Mouse (Mus musculus): ENCODE results near the gene Camk1d. TPM values are rescaled to one million over a fixed set of nuclear protein-coding genes. Genes with fewer than 3 reads are reported as not detected.

Gene Camk1d
- polyA plus RNA-seq, 1 experiment = 9.8 TPM

DNA sequence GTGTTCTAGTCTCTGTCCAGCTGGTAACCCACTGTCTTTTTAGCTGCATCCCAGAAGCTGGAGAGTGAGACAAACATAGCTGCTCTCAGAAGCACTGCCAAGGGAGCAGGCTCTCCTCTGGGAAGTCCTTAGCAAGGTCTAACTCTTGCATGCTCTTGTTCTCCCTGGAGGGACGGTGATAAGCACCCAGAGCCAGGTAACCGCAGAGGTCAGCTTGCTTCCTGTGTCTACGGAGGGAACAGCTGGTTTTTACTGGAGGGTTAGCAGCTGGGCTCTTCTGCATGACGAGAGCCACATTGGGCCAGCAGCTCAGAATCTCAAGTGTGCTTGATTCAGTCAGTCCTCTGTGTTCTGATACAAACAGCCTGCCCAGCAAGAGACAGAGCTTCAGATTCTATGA is 425.7 kb downstream of the Camk1d start:
- WGBS = 49% methylated on average over 4 of the region's 4 CpGs
- no peaks in the 10 kb centered on the region for H3K4me1 ChIP-seq (ENCODE audit: control insufficient read depth, insufficient read depth, low read length)
- H3K4me3 ChIP-seq (replicated peaks; ENCODE audit: control insufficient read depth, low read depth, low read length) = no peak overlapping the region
- no peak overlapping the region for H3K27ac ChIP-seq (ENCODE audit: control insufficient read depth, insufficient read depth, low read depth, low read length, poor library complexity)
- TF ChIP-seq CTCF (IDR thresholded peaks at IDR 0.05; ENCODE audit: control insufficient read depth, insufficient read depth, low read length) = no peak
- no peak for TF ChIP-seq POLR2A (IDR thresholded peaks at IDR 0.05; ENCODE audit: borderline replicate concordance, control insufficient read depth, low read depth, low read length)

DNA sequence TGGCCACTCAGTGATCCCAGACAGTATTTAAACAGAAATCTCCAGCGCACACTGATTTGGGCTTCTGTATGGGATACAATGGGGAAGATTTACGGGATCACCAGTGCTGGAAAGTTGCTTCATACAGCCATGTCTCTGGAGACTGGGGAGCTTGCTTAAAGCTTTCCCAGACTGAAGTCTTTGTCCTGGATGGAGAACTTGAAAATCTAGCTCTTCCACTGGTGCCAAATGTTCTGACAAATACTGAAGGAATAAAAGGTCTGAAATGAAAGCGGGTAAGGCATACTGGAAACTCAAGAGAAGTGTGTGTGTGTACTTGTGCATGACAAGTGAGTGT is 427.3 kb downstream of the Camk1d start:
- Histone ChIP-seq H3K27ac (ENCODE audit: control insufficient read depth, insufficient read depth, low read depth, low read length, poor library complexity) (no peak overlapping the region), H3K4me3 (replicated peaks; ENCODE audit: control insufficient read depth, low read depth, low read length) (no peak overlapping the region), H3K4me1 (ENCODE audit: control insufficient read depth, insufficient read depth, low read length) (no peaks in the 10 kb centered on the region)
- WGBS = 84% methylated on average over 3 of the region's 3 CpGs
- no peak for TF ChIP-seq POLR2A (IDR thresholded peaks at IDR 0.05; ENCODE audit: borderline replicate concordance, control insufficient read depth, low read depth, low read length)
- TF ChIP-seq CTCF (IDR thresholded peaks at IDR 0.05; ENCODE audit: control insufficient read depth, insufficient read depth, low read length) = no peak

- WGBS = 61% methylated on average over 5 of the region's 5 CpGs
- Histone ChIP-seq H3K4me3 (replicated peaks; ENCODE audit: control insufficient read depth, low read depth, low read length) (no peak overlapping the region), H3K4me1 (ENCODE audit: control insufficient read depth, insufficient read depth, low read length) (no peaks in the 10 kb centered on the region), H3K27ac (ENCODE audit: control insufficient read depth, insufficient read depth, low read depth, low read length, poor library complexity) (no peak overlapping the region)
- TF ChIP-seq CTCF (IDR thresholded peaks at IDR 0.05; ENCODE audit: control insufficient read depth, insufficient read depth, low read length) (no peak), POLR2A (IDR thresholded peaks at IDR 0.05; ENCODE audit: borderline replicate concordance, control insufficient read depth, low read depth, low read length) (no peak)
Observed at GRCm38 (mm10) chr2:5286189-5287043, 427.9 kb downstream of the Camk1d start.

DNA sequence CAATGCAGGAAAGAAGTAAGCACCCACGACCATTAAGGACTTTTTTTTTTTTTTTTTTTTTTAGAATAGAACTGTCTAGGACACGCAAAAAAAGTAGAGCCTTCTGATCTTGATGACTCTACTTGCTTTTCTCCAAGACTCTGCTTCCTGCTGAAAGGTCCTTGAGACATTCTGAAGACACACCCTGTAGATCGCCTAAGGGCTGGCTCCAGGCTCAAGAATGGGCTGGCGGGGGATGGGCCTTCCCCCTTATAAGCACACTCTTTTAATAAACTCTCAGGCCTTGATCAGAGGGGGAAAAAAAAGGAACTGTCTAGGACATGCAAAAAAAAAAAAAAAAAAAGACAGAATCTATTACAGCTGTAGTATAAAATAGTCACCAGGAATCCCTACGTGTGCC is 430.0 kb downstream of the Camk1d start:
- Histone ChIP-seq H3K27ac (ENCODE audit: control insufficient read depth, insufficient read depth, low read depth, low read length, poor library complexity) (no peak overlapping the region), H3K4me1 (ENCODE audit: control insufficient read depth, insufficient read depth, low read length) (no peaks in the 10 kb centered on the region), H3K4me3 (replicated peaks; ENCODE audit: control insufficient read depth, low read depth, low read length) (no peak overlapping the region)
- WGBS = 71% methylated on average over 5 of the region's 5 CpGs
- TF ChIP-seq CTCF (IDR thresholded peaks at IDR 0.05; ENCODE audit: control insufficient read depth, insufficient read depth, low read length) (no peak), POLR2A (IDR thresholded peaks at IDR 0.05; ENCODE audit: borderline replicate concordance, control insufficient read depth, low read depth, low read length) (no peak)

DNA sequence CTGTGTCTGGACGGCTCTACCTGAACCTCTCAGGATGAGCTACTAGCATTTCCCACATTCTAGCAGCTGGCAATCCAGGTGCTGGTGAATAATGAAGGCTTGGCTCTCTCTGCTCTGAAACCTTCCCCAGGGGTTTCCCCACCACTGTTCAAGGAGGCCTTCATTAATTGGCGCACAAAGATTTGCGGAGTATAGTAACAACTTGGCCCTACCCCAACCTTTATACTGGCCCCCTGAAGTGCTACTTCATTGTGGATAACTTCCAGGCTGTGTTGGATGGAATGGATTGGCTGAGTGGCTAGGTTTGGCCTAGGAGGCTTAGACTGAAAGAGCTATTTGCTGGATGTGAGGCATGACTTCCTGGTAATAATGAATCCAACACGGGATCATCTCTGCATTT is 431.7 kb downstream of the Camk1d start:
- no peaks in the 10 kb centered on the region for H3K4me1 ChIP-seq (ENCODE audit: control insufficient read depth, insufficient read depth, low read length)
- no peak overlapping the region for H3K4me3 ChIP-seq (replicated peaks; ENCODE audit: control insufficient read depth, low read depth, low read length)
- no peak overlapping the region for H3K27ac ChIP-seq (ENCODE audit: control insufficient read depth, insufficient read depth, low read depth, low read length, poor library complexity)
- TF ChIP-seq POLR2A (IDR thresholded peaks at IDR 0.05; ENCODE audit: borderline replicate concordance, control insufficient read depth, low read depth, low read length) (no peak), CTCF (IDR thresholded peaks at IDR 0.05; ENCODE audit: control insufficient read depth, insufficient read depth, low read length) (no peak)
- 91% methylated on average over 4 of the region's 4 CpGs for WGBS

GRCm38 (mm10) chr2:5267980-5268379 is 446.3 kb downstream of the Camk1d start:
- H3K4me1 ChIP-seq (ENCODE audit: control insufficient read depth, insufficient read depth, low read length) = no peaks in the 10 kb centered on the region
- 77% methylated on average over 2 of the region's 2 CpGs for WGBS
- H3K27ac ChIP-seq (ENCODE audit: control insufficient read depth, insufficient read depth, low read depth, low read length, poor library complexity) = no peak overlapping the region
- no peak overlapping the region for H3K4me3 ChIP-seq (replicated peaks; ENCODE audit: control insufficient read depth, low read depth, low read length)
- TF ChIP-seq CTCF (IDR thresholded peaks at IDR 0.05; ENCODE audit: control insufficient read depth, insufficient read depth, low read length) (no peak), POLR2A (IDR thresholded peaks at IDR 0.05; ENCODE audit: borderline replicate concordance, control insufficient read depth, low read depth, low read length) (no peak)

GRCm38 (mm10) chr2:5262279-5262678 is 452.0 kb downstream of the Camk1d start:
- 75% methylated on average over 2 of the region's 2 CpGs for WGBS
- TF ChIP-seq POLR2A (IDR thresholded peaks at IDR 0.05; ENCODE audit: borderline replicate concordance, control insufficient read depth, low read depth, low read length) (no peak), CTCF (IDR thresholded peaks at IDR 0.05; ENCODE audit: control insufficient read depth, insufficient read depth, low read length) (no peak)
- Histone ChIP-seq H3K4me3 (replicated peaks; ENCODE audit: control insufficient read depth, low read depth, low read length) (no peak overlapping the region), H3K4me1 (ENCODE audit: control insufficient read depth, insufficient read depth, low read length) (no peaks in the 10 kb centered on the region), H3K27ac (ENCODE audit: control insufficient read depth, insufficient read depth, low read depth, low read length, poor library complexity) (no peak overlapping the region)

DNA sequence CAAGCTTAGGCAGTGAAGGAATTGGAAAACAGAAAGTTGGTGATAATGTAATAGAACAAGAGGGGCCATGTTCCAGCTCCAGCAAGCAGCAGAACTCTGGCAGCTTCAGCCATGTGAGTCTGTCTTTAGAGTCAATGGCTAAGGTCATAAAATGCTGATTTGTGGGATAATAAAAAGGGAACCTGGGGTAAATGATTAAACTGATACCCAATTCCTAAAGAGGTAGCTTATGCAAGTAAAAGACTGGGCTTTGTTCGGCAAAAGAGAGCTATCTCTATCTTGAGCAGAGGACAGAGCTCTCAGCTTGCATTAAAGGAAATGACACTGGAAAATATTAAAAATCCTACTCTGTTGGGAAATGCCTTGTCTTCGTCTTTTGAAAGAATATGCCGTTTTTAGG is 456.1 kb downstream of the Camk1d start:
- TF ChIP-seq POLR2A (IDR thresholded peaks at IDR 0.05; ENCODE audit: borderline replicate concordance, control insufficient read depth, low read depth, low read length) (no peak), CTCF (IDR thresholded peaks at IDR 0.05; ENCODE audit: control insufficient read depth, insufficient read depth, low read length) (no peak)
- Histone ChIP-seq H3K4me3 (replicated peaks; ENCODE audit: control insufficient read depth, low read depth, low read length) (no peak overlapping the region), H3K4me1 (ENCODE audit: control insufficient read depth, insufficient read depth, low read length) (no peaks in the 10 kb centered on the region), H3K27ac (ENCODE audit: control insufficient read depth, insufficient read depth, low read depth, low read length, poor library complexity) (no peak overlapping the region)
- WGBS = 83% methylated on average over 3 of the region's 3 CpGs

All from bone marrow, adult 2 months (tissue).